Mouse (Mus musculus): ENCODE measurements around the gene Myocos.

DNA sequence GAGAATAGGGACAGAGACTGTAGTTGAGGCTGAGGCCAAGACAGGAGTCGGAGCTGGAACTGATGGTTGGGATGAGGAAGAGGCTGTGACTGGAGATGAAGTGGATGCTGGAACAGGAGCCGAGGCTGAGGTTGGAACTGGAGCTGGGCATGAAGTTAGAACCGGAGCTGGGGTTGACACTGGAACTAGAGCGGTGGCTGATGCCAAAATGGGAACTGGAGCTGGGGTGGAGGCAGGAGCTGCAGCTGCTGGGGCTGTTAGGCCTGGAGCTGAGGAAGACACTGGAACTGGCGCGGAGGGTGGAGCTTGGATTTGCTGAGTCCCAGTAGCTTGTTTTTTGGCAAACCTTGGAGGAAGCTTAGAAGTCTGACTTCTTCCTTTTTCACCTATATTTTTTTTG lies 39.8 kb upstream of the Myocos start:
- TF ChIP-seq CTCF (IDR thresholded peaks at IDR 0.05; ENCODE audit: low read depth) (no peak), EP300 (IDR thresholded peaks at IDR 0.05; ENCODE audit: low read depth) (no peak)
